ENCODE assay signal across 8 mouse cellular contexts in genomic region chr11:106036548-106037417, GRCm38 (mm10). TPM values are rescaled to one million over a fixed set of nuclear protein-coding genes. Genes with fewer than 3 reads are reported as not detected.
DNase-seq lines count a peak whose midpoint lies in the region; ATAC-seq and TF ChIP-seq lines count a peak whose summit lies in the region.

TSS of gene Dcaf7 (plus strand) at chr11:106036872.

- TF ChIP-seq POLR2A in kidney, adult 2 months (IDR thresholded peaks at IDR 0.05; ENCODE audit: low read depth, low read length) = peak; percentile 76
- peak; percentile 66 for TF ChIP-seq POLR2A in spleen, adult 2 months (IDR thresholded peaks at IDR 0.05; ENCODE audit: low read depth, low read length)

- TF ChIP-seq CTCF in kidney, adult 2 months (conservative IDR thresholded peaks at IDR 0.05; ENCODE audit: insufficient read depth, insufficient read length, low read depth, low read length) = no peak
- no peak for TF ChIP-seq CTCF in spleen, adult 2 months (IDR thresholded peaks at IDR 0.05; ENCODE audit: extremely low read depth, insufficient read depth, insufficient read length, insufficient replicate concordance)

- peak within 1 kb of the TSS; percentile 90 for H3K27ac ChIP-seq in embryonic facial prominence, embryonic 13.5 days
- H3K27ac ChIP-seq in kidney, adult 2 months (ENCODE audit: insufficient read depth, low read depth, low read length) = 0 out of 2 replicates have a peak within 1 kb of the TSS, but pooled peaks have one; percentile 24
- H3K27ac ChIP-seq in limb, embryonic 12.5 days = peak within 1 kb of the TSS; percentile 93
- H3K27ac ChIP-seq in midbrain, embryonic 15.5 days = peak within 1 kb of the TSS; percentile 92
- peak within 1 kb of the TSS; percentile 78 for H3K27ac ChIP-seq in spleen, adult 2 months (ENCODE audit: insufficient read depth, low read length)

- peak; percentile 98 for ATAC-seq in embryonic facial prominence, embryonic 13.5 days (ENCODE audit: insufficient number of reproducible peaks, insufficient read depth, low FRiP score, low TSS enrichment, low read depth)
- peak; percentile 99 for ATAC-seq in limb, embryonic 12.5 days (ENCODE audit: insufficient number of reproducible peaks, insufficient read depth, low FRiP score, low TSS enrichment, low read depth)
- peak; percentile 98 for ATAC-seq in midbrain, embryonic 15.5 days (replicated peaks)

- H3K27me3 ChIP-seq in embryonic facial prominence, embryonic 13.5 days = no peaks in the 10 kb centered on the region
- H3K27me3 ChIP-seq in kidney, adult 2 months (replicated peaks; ENCODE audit: control insufficient read depth, insufficient read depth, low read length) = no peaks in the 10 kb centered on the region
- no peaks in the 10 kb centered on the region for H3K27me3 ChIP-seq in limb, embryonic 12.5 days
- H3K27me3 ChIP-seq in midbrain, embryonic 15.5 days (replicated peaks) = no peaks in the 10 kb centered on the region
- no peaks in the 10 kb centered on the region for H3K27me3 ChIP-seq in spleen, adult 2 months (ENCODE audit: control insufficient read depth, insufficient read depth, low read length)

- peaks cover 33% of the 10 kb centered on the region for H3K4me1 ChIP-seq in embryonic facial prominence, embryonic 13.5 days
- peaks cover 4% of the 10 kb centered on the region; the same call in 1 of the 2 replicates for H3K4me1 ChIP-seq in kidney, adult 2 months (ENCODE audit: control insufficient read depth, insufficient read depth, low read length)
- H3K4me1 ChIP-seq in limb, embryonic 12.5 days (replicated peaks) = peaks cover 24% of the 10 kb centered on the region
- H3K4me1 ChIP-seq in midbrain, embryonic 15.5 days = peaks cover 39% of the 10 kb centered on the region
- H3K4me1 ChIP-seq in spleen, adult 2 months (ENCODE audit: control insufficient read depth, insufficient read depth, insufficient read length) = peaks cover 10% of the 10 kb centered on the region; the same call in 1 of the 2 replicates

- H3K4me3 ChIP-seq in embryonic facial prominence, embryonic 13.5 days = peak within 1 kb of the TSS; percentile 99
- H3K4me3 ChIP-seq in kidney, adult 2 months (ENCODE audit: insufficient read depth, low read depth, low read length) = peak within 1 kb of the TSS; percentile 89
- H3K4me3 ChIP-seq in limb, embryonic 12.5 days (replicated peaks) = peak within 1 kb of the TSS; percentile 98
- H3K4me3 ChIP-seq in midbrain, embryonic 15.5 days = peak within 1 kb of the TSS; percentile 90
- H3K4me3 ChIP-seq in spleen, adult 2 months (ENCODE audit: extremely low read depth, insufficient read depth, insufficient read length) = peak within 1 kb of the TSS; percentile 91

- under 1% methylated on average over 66 of the region's 66 CpGs for WGBS in embryonic facial prominence, embryonic 13.5 days
- under 1% methylated on average over 66 of the region's 66 CpGs for WGBS in kidney, adult 2 months
- under 1% methylated on average over 66 of the region's 66 CpGs for WGBS in limb, embryonic 12.5 days
- under 1% methylated on average over 66 of the region's 66 CpGs for WGBS in midbrain, embryonic 15.5 days
- WGBS in spleen, adult 2 months = 1% methylated on average over 66 of the region's 66 CpGs

- peak; percentile 94 for DNase-seq in 3134 (ENCODE audit: extremely low read depth, insufficient read length, low spot score)
- peak; percentile 95 to 96 for DNase-seq in adrenal gland, postnatal 36 days
- peak; percentile 98 to 100 for DNase-seq in heart, adult 18-20 months
- peak; percentile 99 for DNase-seq in kidney, adult 2 months
- DNase-seq in spleen, adult 2 months (ENCODE audit: low read depth in 1 of 2, low spot score in 2 of 2) = peak; percentile 92 to 96

- peak within 1 kb of the TSS; percentile 96 for H3K9ac ChIP-seq in embryonic facial prominence, embryonic 13.5 days
- peak within 1 kb of the TSS; percentile 89 for H3K9ac ChIP-seq in limb, embryonic 12.5 days (replicated peaks)
- peak within 1 kb of the TSS; percentile 89 for H3K9ac ChIP-seq in midbrain, embryonic 15.5 days

- H3K4me2 ChIP-seq in embryonic facial prominence, embryonic 13.5 days = peak within 1 kb of the TSS; percentile 88
- peak within 1 kb of the TSS; percentile 93 for H3K4me2 ChIP-seq in limb, embryonic 12.5 days
- H3K4me2 ChIP-seq in midbrain, embryonic 15.5 days = peak within 1 kb of the TSS; percentile 71

- no peaks in the 10 kb centered on the region for H3K9me3 ChIP-seq in embryonic facial prominence, embryonic 13.5 days
- H3K9me3 ChIP-seq in limb, embryonic 12.5 days = no peaks in the 10 kb centered on the region
- no peaks in the 10 kb centered on the region for H3K9me3 ChIP-seq in midbrain, embryonic 15.5 days

- H3K36me3 ChIP-seq in embryonic facial prominence, embryonic 13.5 days = peaks cover 4% of the 10 kb centered on the region
- no peaks in the 10 kb centered on the region for H3K36me3 ChIP-seq in kidney, adult 2 months (ENCODE audit: control insufficient read depth, insufficient read depth, low read length)
- 0 out of 2 replicates have a peak, but pooled peaks cover 3% of the 10 kb centered on the region for H3K36me3 ChIP-seq in limb, embryonic 12.5 days
- no peaks in the 10 kb centered on the region for H3K36me3 ChIP-seq in midbrain, embryonic 15.5 days (replicated peaks)
- no peaks in the 10 kb centered on the region for H3K36me3 ChIP-seq in spleen, adult 2 months (ENCODE audit: control insufficient read depth, insufficient read depth, low read length)

RNA-seq across cellular contexts. Expression of gene Dcaf7, which starts in this region (rescaled TPM):
- total RNA-seq in adrenal gland, postnatal 36 days (2021) = 10 to 100 TPM; 53.7 to 58.7 TPM
- 71.3 and 74.6 TPM in 2 replicates for polyA plus RNA-seq in embryonic facial prominence, embryonic 13.5 days (2015; fragmentation: Nextera tagmentation; extraction: Ambion mirVana)
- total RNA-seq in heart, adult 18-20 months (2021) = 10 to 100 TPM; 40.0 to 41.6 TPM
- 34.1 and 37.7 TPM in 2 replicates for polyA plus RNA-seq in kidney, adult 2 months (2012; rRNA removed)
- 85.4 and 91.5 TPM in 2 replicates for polyA plus RNA-seq in limb, embryonic 12.5 days (2016; fragmentation: Nextera tagmentation; extraction: Ambion mirVana)
- 165 and 174 TPM in 2 replicates for polyA plus RNA-seq in midbrain, embryonic 15.5 days (2015; fragmentation: Nextera tagmentation; extraction: Ambion mirVana)
- polyA plus RNA-seq in spleen, adult 2 months (2012; rRNA removed) = 35.8 and 44.0 TPM in 2 replicates

Comparison
In these comparisons a context has a peak if more than half of its experiments do, and no peak if none do; other contexts are left out.
1. Peak in every context shown above with its lines: DNase-seq, ATAC-seq, H3K4me3 ChIP-seq and H3K27ac ChIP-seq.
2. H3K27ac ChIP-seq: peak in every context shown above with its lines; median percentile 93 in limb, embryonic 12.5 days; 92 in midbrain, embryonic 15.5 days; 90 in embryonic facial prominence, embryonic 13.5 days; 78 in spleen, adult 2 months; 24 in kidney, adult 2 months.